Mouse (Mus musculus) right cerebral cortex, postnatal 14 days (tissue): ENCODE results near the gene Vwf.

ENCODE experiments used
- DNase-seq: peaks from one replicate; pipeline ENCODE4 v3.0.0; 2022

Vwf gene

GRCm38 (mm10) chr6:125550172-125550571 is 3.6 kb downstream of the Vwf start:
- no peak for DNase-seq

- no peak for DNase-seq
These were observed 6.2 kb downstream of the Vwf start for GRCm38 (mm10) chr6:125552760-125553159.

- no peak for DNase-seq
These were observed 7.0 kb downstream of the Vwf start for GRCm38 (mm10) chr6:125553551-125553950.

- no peak for DNase-seq
These were observed 12.3 kb downstream of the Vwf start for GRCm38 (mm10) chr6:125558831-125559230.

GRCm38 (mm10) chr6:125561031-125561430 is 14.5 kb downstream of the Vwf start:
- DNase-seq, result no peak

GRCm38 (mm10) chr6:125561521-125561920 is 14.9 kb downstream of the Vwf start:
- no peak for DNase-seq

- DNase-seq, result no peak
These were observed 18.3 kb downstream of the Vwf start for GRCm38 (mm10) chr6:125564812-125565281.

GRCm38 (mm10) chr6:125565326-125565725 is 18.8 kb downstream of the Vwf start:
- DNase-seq, result no peak

GRCm38 (mm10) chr6:125566656-125567055 is 20.1 kb downstream of the Vwf start:
- DNase-seq, result no peak

- no peak for DNase-seq
These were observed 21.8 kb downstream of the Vwf start for GRCm38 (mm10) chr6:125568381-125568780.

- peak; percentile 82 for DNase-seq
These were observed 26.0 kb downstream of the Vwf start for GRCm38 (mm10) chr6:125572291-125573188.

- peak; percentile 18 for DNase-seq
These were observed 26.8 kb downstream of the Vwf start for GRCm38 (mm10) chr6:125573189-125573928.

- no peak for DNase-seq
These were observed 28.5 kb downstream of the Vwf start for GRCm38 (mm10) chr6:125575080-125575479.

- DNase-seq, result no peak
These were observed 30.7 kb downstream of the Vwf start for GRCm38 (mm10) chr6:125577301-125577700.

- DNase-seq, result no peak
These were observed 31.5 kb downstream of the Vwf start for GRCm38 (mm10) chr6:125577882-125578646.

GRCm38 (mm10) chr6:125578647-125579011 is 32.1 kb downstream of the Vwf start:
- no peak for DNase-seq

- no peak for DNase-seq
These were observed 33.3 kb downstream of the Vwf start for GRCm38 (mm10) chr6:125579864-125580263.

GRCm38 (mm10) chr6:125583666-125584065 is 37.1 kb downstream of the Vwf start:
- no peak for DNase-seq

- DNase-seq, result no peak
These were observed 37.7 kb downstream of the Vwf start for GRCm38 (mm10) chr6:125584266-125584665.

GRCm38 (mm10) chr6:125585579-125585978 is 39.0 kb downstream of the Vwf start:
- DNase-seq, result no peak

GRCm38 (mm10) chr6:125586042-125586566 is 39.5 kb downstream of the Vwf start:
- no peak for DNase-seq

- no peak for DNase-seq
These were observed 41.7 kb downstream of the Vwf start for GRCm38 (mm10) chr6:125588241-125588640.

GRCm38 (mm10) chr6:125589075-125589474 is 42.5 kb downstream of the Vwf start:
- no peak for DNase-seq
